Mouse (Mus musculus) small intestine, adult 2 months (tissue): ENCODE results near the gene Atl1. TPM values are rescaled to one million over a fixed set of nuclear protein-coding genes. Genes with fewer than 3 reads are reported as not detected.

ENCODE experiments used
- H3K27ac ChIP-seq: fragments of 200-500 bp; 2 replicates; pipeline ENCODE4 v1.5.1; 2012; ENCODE audit warnings: low read depth, low read length, control low read depth, inconsistent platforms; ENCODE audit not compliant: insufficient read depth
- H3K27me3 ChIP-seq: fragments of 200-500 bp; 2 replicates; pipeline ENCODE4 v1.6.1; 2012; ENCODE audit warnings: mild to moderate bottlenecking, moderate library complexity, low read length, inconsistent platforms; ENCODE audit not compliant: control insufficient read depth, insufficient read depth
- H3K36me3 ChIP-seq: fragments of 200-500 bp; 2 replicates; pipeline ENCODE4 v1.6.1; 2012; ENCODE audit warnings: mild to moderate bottlenecking, low read length, control low read depth, inconsistent platforms; ENCODE audit not compliant: control insufficient read depth, insufficient read depth
- H3K4me1 ChIP-seq: fragments of 200-500 bp; 2 replicates; pipeline ENCODE4 v1.6.1; 2012; ENCODE audit warnings: low read length, inconsistent platforms, mixed read lengths; ENCODE audit not compliant: control insufficient read depth, insufficient read depth, insufficient read length
- H3K4me3 ChIP-seq: fragments of 200-500 bp; 2 replicates; pipeline ENCODE4 v1.5.1; 2012; ENCODE audit warnings: low read depth, mild to moderate bottlenecking, control low read depth, inconsistent platforms, low read length, moderate library complexity
- CTCF ChIP-seq: fragments of 200-500 bp; IDR thresholded peaks from 2 replicates; pipeline ENCODE4 v1.5.1; 2012; ENCODE audit warnings: low read depth, mild to moderate bottlenecking, control low read depth, inconsistent platforms, low read length, moderate library complexity, mixed read lengths; ENCODE audit not compliant: insufficient replicate concordance, insufficient read length; ENCODE audit errors: extremely low read depth
- POLR2A ChIP-seq: fragments of 200-500 bp; IDR thresholded peaks from 2 replicates; pipeline ENCODE4 v1.6.1; 2012; ENCODE audit warnings: low read depth, mild to moderate bottlenecking, control low read depth, inconsistent platforms, low read length, moderate library complexity
- WGBS: fragments of 180-500 bp; shearing (Covaris S2); methylation state at CpG from one replicate; pipeline ENCODE4 v1.1.7; 2018; 5-methylcytosine and 5-hydroxymethylcytosine counted together
- polyA plus RNA-seq: library from polyadenylated mRNA; depleted of rRNA; stranded (reverse); fragments of >200 nt; gene quantifications from 2 replicates; pipeline ENCODE4 v1.2.3, GENCODE M21; 2012; rRNA removed

Atl1 gene
- polyA plus RNA-seq: 0.37 and 0.41 TPM in 2 replicates

DNA sequence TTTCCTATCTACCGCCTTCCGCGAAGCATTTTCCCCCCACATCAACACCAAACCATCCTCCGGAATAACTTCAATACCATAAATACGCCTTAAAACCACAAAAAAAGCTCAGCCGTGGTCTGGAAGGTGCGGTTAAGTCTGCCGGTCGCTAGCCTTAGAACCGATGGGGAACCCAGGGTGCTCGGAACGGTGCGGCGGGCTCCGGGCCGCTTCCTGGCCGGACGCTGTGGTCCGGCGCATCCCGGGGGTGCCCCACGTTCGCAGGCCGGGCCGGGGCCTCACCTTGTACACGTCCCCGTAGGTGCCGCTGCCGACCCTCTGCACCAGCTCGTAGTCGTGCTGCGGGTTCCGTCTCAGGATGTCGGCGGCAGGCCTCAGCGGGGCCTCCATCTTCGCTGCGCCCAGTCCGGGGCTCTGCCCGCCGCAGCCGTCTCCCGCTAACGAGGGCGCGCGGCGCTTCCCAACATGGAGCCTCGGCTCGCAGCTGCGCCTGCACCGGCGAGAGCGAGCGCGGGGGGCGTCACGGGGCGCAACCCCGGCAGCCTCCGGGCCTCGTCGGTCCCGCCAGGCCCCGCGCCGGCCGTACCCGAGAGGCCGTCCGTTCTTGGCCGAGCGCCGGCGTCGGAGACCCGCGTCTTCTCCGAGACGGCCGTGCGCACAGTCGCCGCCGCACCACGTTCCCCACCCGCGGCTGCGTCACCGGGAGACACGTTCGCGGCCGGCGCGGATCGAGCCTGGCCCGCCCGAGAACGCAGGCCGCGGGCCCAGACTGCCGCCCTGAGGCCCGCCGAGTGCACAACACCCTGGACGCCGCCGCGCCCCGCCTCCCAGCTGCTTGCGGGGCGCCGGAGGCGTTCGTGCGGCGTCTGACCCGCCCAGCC is at the start of gene Atl1, which contains the start of gene Map4k5:
TSS of gene Atl1 (plus strand) at position 244 of the 881 bp plus-strand sequence.
TSS of gene Map4k5 (minus strand) at position 830 of the 881 bp plus-strand sequence.
- Histone ChIP-seq H3K27me3 (no peaks in the 10 kb centered on the region), H3K36me3 (no peaks in the 10 kb centered on the region), H3K4me1 (peaks cover 4% of the 10 kb centered on the region; the same call in 1 of the 2 replicates), H3K27ac (peak within 1 kb of the TSS; percentile 58), H3K4me3 (peak within 1 kb of the TSS; percentile 78)
- TF ChIP-seq POLR2A (no peak; the same call in 1 of the 2 replicates), CTCF (peak; percentile 59)
- under 1% methylated on average over 118 of the region's 118 CpGs for WGBS

DNA sequence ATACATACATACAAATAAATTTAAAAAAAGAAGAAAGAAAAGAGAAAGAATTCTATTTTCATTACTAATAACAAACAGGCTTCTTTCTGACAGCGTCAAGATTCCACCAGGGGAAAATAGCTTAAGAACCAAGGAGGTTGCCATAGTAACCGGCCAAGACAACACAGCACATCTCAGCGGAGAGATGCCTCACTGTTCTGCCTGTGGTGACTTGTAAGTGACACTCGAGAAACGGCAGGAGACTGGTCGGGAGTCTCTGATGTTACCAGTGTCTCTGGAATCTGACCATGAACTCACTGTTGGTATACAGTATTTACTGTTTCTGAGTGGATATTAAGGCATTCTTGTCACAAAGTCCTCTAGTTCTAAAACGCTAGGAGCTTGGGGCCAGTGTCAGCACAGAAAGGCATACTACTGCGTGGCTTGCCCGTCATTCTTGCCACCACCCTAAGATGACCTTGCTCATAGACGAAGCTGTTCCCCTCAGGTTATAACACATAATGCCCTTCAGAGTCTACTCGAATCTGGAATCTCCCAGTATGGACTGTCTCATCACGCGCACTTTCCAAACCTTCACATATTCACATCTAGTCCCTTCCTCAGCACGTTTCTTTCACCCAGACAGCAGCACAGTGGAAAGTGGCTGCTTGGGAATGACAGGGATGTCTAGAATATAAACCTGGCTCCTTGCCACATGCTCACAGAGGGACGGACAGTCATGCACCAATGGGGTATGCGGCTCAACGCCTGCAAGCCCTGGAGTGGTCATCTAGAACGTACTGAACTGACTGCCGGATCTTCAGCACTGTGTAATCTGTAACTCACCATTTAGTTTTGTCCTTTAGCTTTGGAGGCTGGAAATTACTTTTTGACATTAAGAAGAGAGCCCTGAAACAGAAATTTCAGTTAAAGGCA is 48.6 kb upstream of the Atl1 start:
- 82% methylated on average over 19 of the region's 19 CpGs for WGBS
- Histone ChIP-seq H3K27ac (no peak overlapping the region), H3K27me3 (no peaks in the 10 kb centered on the region), H3K4me3 (no peak overlapping the region), H3K4me1 (no peaks in the 10 kb centered on the region), H3K36me3 (peaks cover 25% of the 10 kb centered on the region)
- TF ChIP-seq CTCF (no peak), POLR2A (no peak)

DNA sequence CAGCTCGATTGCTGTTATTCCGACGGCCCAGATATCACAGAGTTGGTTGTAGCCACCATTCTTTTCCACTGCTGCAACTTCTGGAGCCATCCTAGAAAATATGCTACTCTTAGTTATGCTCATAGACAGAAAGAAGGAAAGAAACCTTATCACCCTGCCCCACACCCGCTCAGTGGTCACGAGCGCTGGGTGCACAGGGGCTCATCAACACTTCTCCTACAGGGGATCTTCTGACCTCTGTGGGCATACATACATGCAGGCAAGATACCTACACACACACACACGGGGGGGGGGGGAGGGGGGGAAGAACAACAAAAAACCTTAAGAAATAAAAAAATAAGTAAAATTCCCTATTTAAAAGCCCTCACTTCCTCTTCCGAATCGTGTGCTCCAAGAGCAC is 46.7 kb upstream of the Atl1 start:
- 86% methylated on average over 9 of the region's 9 CpGs for WGBS
- Histone ChIP-seq H3K4me3 (no peak overlapping the region), H3K27ac (no peak overlapping the region), H3K4me1 (no peaks in the 10 kb centered on the region), H3K36me3 (peaks cover 22% of the 10 kb centered on the region), H3K27me3 (no peaks in the 10 kb centered on the region)
- TF ChIP-seq POLR2A (no peak), CTCF (no peak)

DNA sequence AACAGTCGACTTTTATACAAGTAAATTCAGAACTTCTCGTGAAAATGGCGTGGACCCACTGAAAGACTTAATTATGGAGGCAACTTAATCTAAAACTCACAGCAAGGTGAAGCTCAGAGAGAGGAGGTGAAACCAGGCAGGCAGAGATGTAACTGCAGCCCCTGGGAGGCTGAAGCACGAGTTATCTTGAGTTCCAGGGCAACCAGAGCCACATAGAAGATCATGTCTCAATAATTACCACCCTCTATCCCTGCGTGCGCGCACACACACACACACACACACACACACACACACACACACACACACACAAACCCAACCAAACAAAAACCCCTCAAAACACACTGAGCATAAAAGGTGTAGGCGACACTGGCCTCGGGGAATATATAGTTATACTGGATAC is 45.9 kb upstream of the Atl1 start:
- Histone ChIP-seq H3K4me3 (no peak overlapping the region), H3K27me3 (no peaks in the 10 kb centered on the region), H3K27ac (no peak overlapping the region), H3K4me1 (no peaks in the 10 kb centered on the region), H3K36me3 (peaks cover 21% of the 10 kb centered on the region)
- TF ChIP-seq CTCF: no peak
- TF ChIP-seq POLR2A: no peak
- WGBS: 95% methylated on average over 9 of the region's 9 CpGs

DNA sequence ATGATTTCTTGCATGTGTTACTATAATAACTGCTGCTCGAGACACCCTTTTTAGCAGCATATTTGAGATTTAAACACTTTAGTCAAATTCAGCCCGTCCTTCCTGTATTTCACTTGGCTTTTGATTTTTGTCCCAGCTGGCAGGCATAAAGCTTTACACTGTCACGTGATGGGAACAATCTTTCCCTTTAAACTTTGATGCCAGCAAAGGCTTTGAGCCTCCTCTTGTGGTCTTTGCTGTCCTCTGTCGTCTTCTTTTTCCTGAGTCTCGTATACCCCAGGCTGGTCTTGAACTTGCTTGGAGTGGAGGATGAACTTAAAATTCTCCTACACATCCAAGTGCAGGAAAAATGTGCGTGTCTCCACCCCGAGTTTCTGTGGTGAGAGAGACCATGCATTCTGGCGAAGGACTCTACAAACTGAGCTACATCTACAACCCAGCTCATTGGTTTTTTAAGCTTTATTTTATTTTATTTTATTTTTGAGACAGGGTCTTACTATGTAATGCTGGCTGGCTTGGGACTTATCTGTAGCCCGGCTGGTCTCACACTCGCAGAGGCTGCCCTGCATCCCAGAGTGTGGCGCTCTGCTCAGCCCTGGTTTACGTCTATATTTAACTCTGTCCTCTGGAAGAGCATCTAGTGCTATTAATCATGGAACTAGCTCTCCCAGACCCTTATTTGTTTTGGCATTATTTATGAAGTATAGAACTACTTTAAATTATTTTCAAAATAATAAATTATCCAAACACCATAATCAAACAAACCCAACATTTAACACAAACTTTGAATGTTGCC is 44.1 kb upstream of the Atl1 start:
- 84% methylated on average over 12 of the region's 12 CpGs for WGBS
- Histone ChIP-seq H3K27me3 (no peaks in the 10 kb centered on the region), H3K4me1 (no peaks in the 10 kb centered on the region), H3K36me3 (peaks cover 20% of the 10 kb centered on the region), H3K4me3 (no peak overlapping the region), H3K27ac (no peak overlapping the region)
- TF ChIP-seq POLR2A (no peak), CTCF (no peak)

DNA sequence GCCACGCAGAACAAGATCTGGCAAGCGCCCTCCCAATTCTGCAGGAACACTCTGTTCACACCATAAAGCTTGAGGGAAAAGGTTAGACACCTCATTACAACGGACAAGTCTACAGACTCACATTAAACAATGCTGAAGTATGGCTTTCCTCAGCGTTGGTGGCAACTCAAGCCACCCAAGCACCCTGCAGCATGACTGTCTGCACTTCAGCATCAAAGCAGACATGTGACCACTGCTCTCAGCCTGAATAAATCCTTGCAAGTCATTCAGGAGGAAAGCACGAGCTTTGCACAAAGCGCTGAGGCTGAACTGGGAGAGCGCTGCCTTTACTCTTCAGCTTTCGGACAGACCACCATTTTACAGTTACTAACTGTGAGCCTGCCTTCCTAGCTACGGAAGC is 40.1 kb upstream of the Atl1 start:
- Histone ChIP-seq H3K27ac (no peak overlapping the region), H3K4me3 (no peak overlapping the region), H3K4me1 (no peaks in the 10 kb centered on the region), H3K36me3 (peaks cover 11% of the 10 kb centered on the region), H3K27me3 (no peaks in the 10 kb centered on the region)
- TF ChIP-seq CTCF (no peak), POLR2A (no peak)
- 92% methylated on average over 9 of the region's 9 CpGs for WGBS
